Mouse (Mus musculus): ENCODE measurements at regions not wholly inside any gene's neighbourhood (a gene's known extent, or its start where the extent isn't known, plus 50 kb on each side); places are given as distances from the start of the nearest gene placed in this dataset.

DNA sequence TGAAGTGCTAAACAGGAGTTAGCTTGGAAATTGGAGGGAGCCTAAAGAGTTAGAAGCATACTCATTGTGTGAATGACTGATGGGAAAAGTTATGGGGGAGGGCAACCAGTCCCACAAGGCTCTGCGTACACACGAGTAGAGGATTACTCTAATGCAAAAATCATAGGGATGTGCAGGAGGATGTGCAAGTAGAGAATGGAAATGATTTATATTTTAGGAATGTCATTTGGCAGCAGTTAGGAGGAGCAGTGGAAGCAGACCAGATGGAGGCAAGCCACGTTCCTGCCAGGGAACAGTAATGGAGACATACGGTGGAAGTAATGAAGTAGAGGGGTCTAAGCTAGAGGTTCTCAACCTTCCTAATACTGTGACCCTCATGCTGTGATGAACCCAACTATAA, 194.1 kb upstream of the Arhgap24 start:
- peak in 1 of 2 experiments; percentile 33 for DNase-seq (ENCODE audit: low spot score in 2 of 2)

- no peak for DNase-seq (ENCODE audit: low spot score in 2 of 2)
These were observed 190.3 kb upstream of the Arhgap24 start for GRCm38 (mm10) chr5:102290866-102291265.

GRCm38 (mm10) chr5:102295564-102295963, 185.6 kb upstream of the Arhgap24 start:
- DNase-seq (ENCODE audit: low spot score in 2 of 2) = no peak

- no peak for DNase-seq (ENCODE audit: low spot score in 2 of 2)
These were observed 174.9 kb upstream of the Arhgap24 start for GRCm38 (mm10) chr5:102306309-102306708.

DNA sequence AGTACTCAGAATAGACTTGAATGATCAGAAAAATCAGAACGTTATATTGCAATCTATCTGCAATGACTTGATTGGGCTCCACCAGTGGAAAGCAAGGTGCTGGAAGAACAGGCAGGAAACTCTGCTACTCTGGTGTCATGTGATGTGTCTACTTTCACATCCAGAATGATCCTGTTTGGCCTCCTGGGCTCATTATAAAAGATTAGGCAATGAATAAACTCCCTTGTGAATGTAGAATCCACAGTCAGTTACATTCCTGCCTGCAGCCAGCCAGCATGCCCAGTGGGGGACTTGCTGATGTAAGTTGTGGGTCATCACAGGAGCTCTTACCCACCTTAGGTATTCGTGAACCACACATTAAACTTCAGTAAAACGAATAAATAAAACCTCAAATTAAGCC, 174.5 kb upstream of the Arhgap24 start:
- no peak for DNase-seq (ENCODE audit: low spot score in 2 of 2)

DNA sequence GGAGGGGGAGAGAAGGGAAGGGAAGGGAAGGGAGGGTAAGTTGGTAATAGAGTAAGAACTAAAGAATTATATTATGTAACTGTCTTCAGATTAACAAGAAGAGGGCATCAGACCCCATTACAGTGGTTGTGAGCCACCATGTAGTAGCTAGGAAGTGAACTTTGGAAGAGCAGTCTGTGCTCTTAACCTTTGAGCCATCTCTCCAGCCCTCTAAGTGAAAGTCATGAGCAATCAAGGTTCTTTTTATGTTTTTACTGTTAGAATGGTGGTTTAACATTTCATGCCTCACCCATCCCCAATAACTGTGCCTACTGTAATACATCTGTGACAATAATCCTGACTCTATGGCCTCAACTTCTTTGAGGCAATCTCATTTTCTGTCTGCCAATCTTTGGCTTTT, 169.6 kb upstream of the Arhgap24 start:
- no peak for DNase-seq (ENCODE audit: low spot score in 2 of 2)

DNA sequence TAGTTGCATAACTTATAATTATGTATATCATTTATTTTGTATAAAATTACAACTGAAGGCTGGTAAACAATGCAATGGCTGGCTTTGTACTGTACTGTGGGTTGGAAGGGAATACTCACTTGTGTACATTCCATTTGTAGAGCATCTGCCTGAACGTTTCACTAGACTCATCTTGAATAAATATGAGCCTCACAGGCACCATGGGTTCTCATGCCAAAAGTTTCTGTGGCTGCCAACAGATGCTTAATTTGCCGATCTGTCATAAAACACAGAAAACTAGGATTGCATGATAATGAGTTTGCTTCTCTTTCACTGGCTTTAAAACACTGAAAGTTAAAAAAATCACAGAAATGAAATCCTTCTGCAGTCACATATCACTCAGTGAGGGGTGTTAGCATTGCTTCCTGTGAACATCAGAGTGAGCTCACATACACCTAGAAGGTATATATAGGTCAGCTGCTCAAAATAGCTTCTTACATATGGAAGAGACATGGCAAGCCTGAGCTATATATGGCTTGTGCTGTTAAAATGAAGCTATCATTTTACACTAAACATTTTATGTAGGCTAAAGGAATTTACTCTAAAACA, 152.9 kb upstream of the Arhgap24 start:
- DNase-seq (ENCODE audit: low spot score in 2 of 2) = peak; percentile 65 to 81

DNA sequence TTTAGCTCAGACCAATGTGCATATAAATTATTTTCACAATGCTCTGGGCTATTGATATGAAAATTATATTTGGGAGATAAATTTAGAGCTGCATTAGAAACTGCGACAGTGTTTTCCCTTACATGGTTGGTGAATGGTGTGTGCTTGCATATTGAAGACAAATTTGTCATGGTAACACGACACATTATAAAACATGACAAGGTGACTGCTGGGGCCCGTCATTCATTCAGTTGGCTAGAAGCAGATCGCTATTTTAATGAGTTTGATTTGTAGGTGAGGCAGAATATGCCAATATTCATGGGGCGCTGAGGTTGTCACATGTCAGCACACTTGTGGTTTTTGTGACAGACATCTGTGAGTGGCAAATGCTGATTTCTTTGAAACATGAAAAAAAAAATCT, 147.3 kb upstream of the Arhgap24 start:
- no peak for DNase-seq (ENCODE audit: low spot score in 2 of 2)

GRCm38 (mm10) chr5:102334442-102335197, 146.6 kb upstream of the Arhgap24 start:
- no peak for DNase-seq (ENCODE audit: low spot score in 2 of 2)

DNA sequence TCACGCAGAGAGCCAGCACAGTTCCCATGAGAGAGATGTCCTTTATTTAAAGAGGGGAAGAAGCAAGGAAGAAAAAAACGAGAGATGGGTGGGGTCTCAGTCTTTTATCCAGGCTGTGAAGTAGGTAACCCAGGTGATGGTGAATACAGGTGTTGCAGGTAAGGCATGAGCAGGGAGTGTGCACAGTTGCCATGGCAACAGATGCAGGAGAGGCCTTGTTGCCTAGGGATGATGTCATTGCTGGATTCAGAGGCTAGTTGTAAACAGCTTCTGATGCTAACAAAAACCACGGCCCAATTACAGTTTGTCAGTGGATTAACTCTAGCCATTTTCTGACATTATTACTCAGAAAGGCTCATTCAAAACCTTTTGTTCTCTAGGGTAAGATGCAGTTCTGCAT, 114.7 kb upstream of the Arhgap24 start:
- no peak for DNase-seq (ENCODE audit: low spot score in 2 of 2)

GRCm38 (mm10) chr5:102373309-102373971, 107.8 kb upstream of the Arhgap24 start:
- peak in 1 of 2 experiments; percentile 42 for DNase-seq (ENCODE audit: low spot score in 2 of 2)

DNA sequence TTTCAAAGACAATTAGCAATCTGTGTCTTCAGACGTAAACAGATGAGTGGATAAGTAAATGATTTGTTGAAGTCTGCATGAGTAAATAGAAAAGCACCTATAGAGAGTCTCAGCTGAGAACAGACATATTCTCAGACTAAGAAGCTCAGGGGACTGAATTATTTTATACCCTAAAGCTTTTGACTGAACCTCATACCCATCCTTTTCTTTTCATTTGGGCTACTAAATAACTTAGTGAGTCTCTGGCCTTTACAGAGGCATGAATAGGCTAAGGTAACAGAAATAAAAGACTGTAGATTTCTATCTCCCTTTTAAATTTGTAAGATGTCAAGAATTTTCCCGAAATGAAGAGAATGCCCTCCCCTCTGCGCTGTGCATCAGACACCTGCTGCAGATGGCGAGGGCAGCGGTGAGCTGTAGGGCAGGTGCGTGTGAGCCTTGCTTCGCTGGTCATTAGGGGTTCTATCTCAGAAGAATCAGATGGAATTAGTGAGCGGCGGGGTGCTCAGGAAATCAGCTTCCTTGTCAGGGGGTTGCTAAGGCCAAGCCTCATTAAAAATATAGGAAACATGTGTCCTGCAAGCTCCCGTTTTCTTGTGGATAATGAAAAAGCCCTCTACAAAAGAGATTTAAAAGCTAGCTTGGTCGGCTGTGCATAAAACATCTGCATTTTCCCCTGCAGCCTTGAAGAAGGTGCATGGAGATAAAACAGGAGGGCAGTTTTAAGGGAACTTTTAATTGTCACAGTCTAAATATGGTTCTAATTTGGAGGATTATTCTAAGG, 107.0 kb upstream of the Arhgap24 start:
- DNase-seq (ENCODE audit: low spot score in 2 of 2) = no peak

DNA sequence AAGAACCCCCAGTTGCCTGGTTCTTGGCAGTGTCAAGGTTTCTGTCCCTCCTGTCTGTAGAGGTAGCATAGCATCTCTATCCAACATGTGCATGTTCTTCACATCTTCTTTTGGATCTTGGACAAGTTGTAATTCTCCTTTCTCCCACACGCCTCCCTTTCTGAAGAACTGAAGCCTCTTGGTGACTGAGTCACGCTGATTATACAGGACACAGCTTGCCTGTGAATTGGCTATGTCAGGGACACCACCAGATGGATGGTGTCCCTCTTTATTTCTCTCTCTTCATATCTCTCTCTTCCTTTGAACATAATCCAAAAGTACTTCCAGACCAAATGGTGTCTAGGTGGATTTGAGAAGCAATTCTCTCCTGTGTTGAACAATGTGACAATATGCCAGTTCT, 105.9 kb upstream of the Arhgap24 start:
- DNase-seq (ENCODE audit: low spot score in 2 of 2) = no peak

DNA sequence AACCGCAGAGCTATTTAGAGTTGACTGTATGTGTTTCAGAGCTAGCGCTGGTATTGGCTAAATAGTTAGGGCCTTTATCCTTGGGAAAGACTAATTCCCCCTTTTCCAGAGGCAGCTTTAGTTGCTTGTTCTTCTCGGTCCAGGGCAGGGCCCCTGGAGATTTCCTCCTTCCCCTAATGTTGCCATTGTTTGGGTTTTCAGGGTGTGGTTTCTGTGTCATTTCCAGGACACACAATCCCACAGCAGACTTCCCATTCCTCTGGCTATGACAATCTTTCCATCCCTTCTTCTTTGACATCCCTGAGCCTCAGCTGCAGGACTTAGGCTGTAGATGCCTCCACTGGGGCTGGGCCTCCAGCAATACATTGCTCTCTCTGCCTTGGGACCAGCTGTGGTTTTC, 87.2 kb upstream of the Arhgap24 start:
- DNase-seq (ENCODE audit: low spot score in 2 of 2) = no peak

DNA sequence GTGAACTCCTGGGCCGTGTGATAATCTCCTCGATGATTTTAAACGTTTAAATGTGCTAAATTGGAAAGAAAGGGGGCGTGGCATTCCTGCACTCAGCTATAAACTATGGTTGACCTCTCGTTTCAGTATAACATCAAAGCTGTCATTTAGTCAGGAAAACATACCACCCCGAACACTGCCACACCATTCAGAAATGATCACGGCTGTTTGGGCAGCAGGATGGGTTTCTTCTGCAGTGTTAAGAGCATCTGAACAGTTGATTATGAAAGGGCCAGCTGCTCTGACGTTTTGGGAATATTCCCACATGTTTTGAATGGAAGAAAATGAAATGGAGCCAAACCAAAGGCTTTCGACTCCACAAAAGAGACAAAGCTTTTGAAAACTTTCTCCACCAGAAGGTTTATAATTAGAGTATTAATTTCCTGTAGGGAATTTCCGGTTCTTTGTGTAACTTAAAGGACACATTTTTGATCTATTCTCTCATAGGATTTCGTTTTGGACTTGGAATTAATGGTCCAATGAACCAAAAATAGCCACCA, 85.5 kb upstream of the Arhgap24 start:
- peak; percentile 4 to 10 for DNase-seq (ENCODE audit: low spot score in 2 of 2)

GRCm38 (mm10) chr5:102399006-102399405, 82.2 kb upstream of the Arhgap24 start:
- DNase-seq (ENCODE audit: low spot score in 2 of 2) = no peak

- no peak for DNase-seq (ENCODE audit: low spot score in 2 of 2)
These were observed 63.5 kb upstream of the Arhgap24 start for GRCm38 (mm10) chr5:102417642-102418041.

DNA sequence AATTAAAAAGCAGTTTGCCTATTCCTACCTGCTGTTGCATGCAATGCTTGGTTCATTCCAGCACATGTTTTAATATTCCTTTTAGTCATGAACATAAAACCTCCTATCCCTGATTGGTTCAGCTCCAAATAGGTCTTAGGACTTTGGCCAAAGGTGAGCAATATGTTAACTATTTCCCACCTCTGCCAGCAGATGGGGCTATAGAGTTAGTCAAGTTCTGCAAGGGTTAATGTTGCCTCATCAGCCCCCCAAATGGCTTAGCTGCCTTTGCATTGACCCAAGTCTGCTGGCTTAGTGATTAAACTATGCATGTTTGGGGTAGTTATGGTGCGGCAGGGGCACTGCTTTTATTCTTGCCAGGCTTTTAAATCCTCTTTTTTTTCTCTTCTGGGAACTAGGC, 62.1 kb upstream of the Arhgap24 start:
- no peak for DNase-seq (ENCODE audit: low spot score in 2 of 2)

DNA sequence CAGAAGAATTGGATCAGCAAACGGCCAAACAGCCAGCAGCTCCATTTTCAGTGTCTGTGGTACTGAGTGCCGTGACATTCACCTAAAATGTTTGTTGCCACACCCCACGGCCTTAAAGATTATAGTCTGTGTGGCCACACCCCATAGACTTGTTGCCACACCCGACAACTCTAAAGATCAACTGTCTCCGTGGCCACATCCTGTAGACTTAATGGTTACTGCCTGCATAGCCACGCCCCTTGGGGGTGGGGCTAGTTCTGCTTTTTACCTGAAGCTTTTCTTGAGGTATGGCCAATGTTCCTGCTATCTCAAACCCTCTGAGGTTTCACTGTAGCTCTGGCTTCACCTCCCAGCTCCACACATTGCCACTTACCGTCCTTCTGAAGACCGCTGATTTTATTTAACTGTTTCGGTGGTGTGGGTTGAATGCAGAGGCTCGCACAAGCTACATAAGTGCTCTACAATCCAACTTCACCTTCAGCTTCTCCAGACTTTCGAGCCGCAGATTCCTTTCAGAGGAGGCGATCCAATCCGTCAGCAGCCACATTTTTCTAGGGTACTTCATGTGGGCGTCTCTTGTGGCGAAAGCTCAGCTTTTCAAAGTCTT, 56.5 kb upstream of the Arhgap24 start:
- DNase-seq (ENCODE audit: low spot score in 2 of 2) = no peak

GRCm38 (mm10) chr5:102428310-102428709, 52.9 kb upstream of the Arhgap24 start:
- no peak for DNase-seq (ENCODE audit: low spot score in 2 of 2)
